Mouse (Mus musculus) telencephalon, adult 2 months (tissue): ENCODE results near the gene Lcor.

ENCODE experiments used
- DNase-seq: peaks from one replicate; pipeline ENCODE4 v3.0.0-alpha.2; 2011; ENCODE audit warnings: low read depth, low spot score

Lcor gene

GRCm38 (mm10) chr19:41476530-41477249 is 5.7 kb upstream of the Lcor start:
- peak; percentile 52 for DNase-seq

GRCm38 (mm10) chr19:41481030-41481886 is 1.2 kb upstream of the Lcor start:
- DNase-seq, result peak; percentile 29

- no peak for DNase-seq
Measured at GRCm38 (mm10) chr19:41481887-41482189, 599 bp upstream of the Lcor start.

GRCm38 (mm10) chr19:41482909-41483444 is 540 bp downstream of the Lcor start:
- DNase-seq, result no peak

DNA sequence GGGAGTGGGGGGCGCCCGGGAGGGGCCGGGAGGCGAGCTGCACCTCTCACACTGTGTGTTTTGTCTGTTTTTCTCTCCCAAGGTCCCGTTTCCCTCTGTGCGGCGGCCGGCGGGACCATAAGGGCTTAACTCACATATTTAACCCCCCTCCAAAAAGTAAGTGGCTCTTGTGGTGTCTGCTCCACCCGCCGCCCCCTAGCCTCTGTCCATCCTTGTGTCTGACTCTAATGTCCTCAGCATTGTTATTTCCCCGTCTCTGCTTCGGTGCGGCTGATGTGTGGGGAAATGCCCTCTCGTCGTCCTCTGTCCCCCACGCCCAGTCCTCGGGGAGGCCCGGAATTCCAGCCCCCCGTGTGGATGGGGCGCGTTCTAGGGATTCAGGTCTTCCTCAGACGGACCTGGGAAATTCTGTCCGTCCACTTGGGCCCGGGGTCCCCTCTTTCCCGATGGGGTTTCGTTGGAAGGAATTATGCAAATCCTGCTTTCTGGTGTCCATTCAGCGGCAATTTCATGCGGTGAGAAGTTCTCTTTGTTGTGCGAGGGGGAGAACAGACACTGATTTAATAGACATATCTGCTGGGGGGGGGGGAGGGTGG is 1.1 kb downstream of the Lcor start:
- no peak for DNase-seq

DNA sequence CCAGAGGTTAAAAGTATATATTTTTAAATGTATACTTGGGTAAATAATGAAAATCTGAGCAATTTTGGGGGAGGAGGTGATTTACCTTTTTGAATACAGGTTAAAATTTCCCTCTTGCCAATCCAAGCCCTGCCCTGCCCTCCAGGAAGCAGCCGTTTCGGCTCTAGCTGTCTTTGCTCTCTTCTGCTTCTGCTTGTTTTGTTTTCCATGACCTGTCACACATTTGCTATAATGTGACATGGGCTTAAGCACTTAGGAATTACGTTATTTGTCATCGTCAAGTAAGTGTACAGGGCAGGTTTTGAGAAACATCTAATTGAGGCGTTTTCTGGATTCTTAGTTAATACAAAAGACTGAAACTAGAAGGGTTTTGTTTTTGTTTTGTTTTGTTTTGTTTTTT is 1.9 kb downstream of the Lcor start:
- DNase-seq, result no peak

DNA sequence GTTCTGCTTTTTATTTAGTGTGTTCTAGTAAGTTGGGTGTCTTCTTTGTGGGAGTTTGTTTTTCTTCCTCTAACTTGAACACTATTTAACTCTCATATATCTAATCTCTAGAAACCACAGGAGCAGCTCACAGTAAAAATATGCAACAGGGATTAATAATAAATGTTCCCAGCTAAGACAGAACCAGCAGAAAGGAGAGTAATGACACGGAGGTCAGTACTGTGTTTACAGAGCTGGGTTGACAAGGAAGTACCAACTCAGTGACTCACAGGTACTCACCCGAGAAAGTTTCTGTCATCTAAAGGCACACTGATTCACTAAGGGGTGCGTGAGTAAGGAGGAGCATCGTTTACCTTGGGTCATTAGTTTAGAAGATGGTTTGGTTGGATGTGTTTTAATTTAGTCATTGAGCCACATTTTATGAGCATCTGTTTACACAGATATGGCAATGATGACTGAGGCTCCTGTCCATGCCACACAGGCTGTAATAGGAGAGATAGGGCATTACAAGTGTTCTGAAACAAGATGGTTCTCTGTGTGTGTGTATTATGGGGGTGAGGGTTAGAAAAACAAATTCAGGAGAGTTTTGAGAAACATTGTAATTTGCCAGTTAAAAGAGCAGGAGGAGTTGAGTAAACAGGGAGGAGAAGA is 13.1 kb downstream of the Lcor start:
- no peak for DNase-seq

DNA sequence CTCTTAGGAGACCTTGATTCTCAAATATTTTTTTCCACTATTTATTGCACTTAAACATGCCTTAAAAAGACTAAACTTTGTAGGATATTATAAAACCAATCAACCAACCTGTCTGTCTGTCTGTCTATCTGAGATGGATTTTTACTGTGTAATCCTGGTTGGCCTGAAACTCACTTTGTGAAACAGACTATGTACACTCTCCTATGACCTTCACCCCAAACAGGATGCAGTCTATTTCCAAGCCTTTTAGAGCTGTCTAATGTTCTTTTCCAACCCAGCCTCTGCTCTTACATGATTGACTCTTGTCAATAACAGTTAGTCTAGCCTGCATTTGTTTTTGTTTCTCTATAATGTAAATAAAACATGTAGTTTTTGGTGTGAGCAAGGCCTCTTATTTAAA is 13.6 kb downstream of the Lcor start:
- no peak for DNase-seq

- DNase-seq, result no peak
Measured at GRCm38 (mm10) chr19:41507872-41508271, 25.4 kb downstream of the Lcor start.

DNA sequence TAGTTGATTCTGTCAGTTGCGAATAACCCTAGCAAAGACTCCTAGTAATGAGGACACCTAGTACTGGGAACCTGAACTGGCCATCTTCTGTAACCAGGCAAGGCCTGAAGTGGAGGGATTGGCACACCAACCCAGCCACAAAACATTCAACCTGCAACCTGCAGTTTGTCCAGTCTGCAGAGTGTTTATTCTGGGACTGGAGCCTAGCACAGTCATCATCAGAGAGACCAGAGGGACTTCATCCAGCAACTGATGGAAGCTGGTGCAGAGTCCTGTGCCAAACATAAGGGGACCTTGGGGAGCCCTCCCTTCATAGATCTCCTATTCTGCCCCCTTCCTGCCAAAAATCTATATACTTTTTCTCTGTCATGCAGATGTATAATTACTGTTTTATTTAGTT is 32.4 kb downstream of the Lcor start:
- DNase-seq, result no peak

GRCm38 (mm10) chr19:41515549-41515948 is 33.1 kb downstream of the Lcor start:
- DNase-seq, result no peak

DNA sequence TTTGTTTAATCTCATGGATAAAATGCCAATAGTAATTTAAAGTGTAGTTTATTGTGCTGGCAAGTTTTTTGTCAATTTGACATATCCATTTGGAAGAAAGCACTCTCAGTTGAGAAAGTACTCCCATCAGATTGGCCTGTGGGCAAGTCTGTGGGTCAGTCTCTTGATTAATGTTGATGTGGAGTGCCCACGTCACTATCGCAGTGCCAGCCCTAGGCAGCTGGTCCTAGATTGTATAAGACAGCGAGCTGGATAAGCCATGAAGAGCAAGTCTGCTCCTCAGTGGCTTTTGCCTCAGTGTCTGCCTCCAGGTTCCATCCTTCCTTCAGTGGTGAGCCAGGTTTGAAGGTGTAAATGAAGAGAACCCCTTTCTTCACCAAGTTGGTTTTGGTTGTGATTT is 34.6 kb downstream of the Lcor start:
- no peak for DNase-seq

GRCm38 (mm10) chr19:41519121-41519520 is 36.7 kb downstream of the Lcor start:
- no peak for DNase-seq

DNA sequence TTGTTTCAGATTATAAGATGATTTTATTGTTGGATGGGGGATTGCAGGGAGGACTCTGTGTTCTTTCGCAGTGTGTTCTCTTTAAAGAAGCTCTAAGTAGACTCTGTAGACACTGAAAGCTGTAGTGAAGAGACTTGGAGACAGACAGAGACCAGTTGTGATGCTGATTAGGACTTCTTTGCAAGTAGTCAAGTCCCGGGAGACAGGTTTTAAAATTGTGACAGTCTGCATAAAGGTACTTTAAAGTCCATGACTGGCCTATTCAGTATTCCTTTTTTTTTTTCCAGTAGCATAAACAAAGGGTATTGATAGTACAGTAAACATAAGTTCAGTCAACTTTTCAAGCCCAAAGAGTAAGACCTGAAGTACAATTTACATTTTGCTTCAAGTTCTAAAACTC is 39.8 kb downstream of the Lcor start:
- no peak for DNase-seq

- no peak for DNase-seq
Measured at GRCm38 (mm10) chr19:41523798-41524563, 41.5 kb downstream of the Lcor start.

- no peak for DNase-seq
Measured at GRCm38 (mm10) chr19:41529169-41529568, 46.7 kb downstream of the Lcor start.

DNA sequence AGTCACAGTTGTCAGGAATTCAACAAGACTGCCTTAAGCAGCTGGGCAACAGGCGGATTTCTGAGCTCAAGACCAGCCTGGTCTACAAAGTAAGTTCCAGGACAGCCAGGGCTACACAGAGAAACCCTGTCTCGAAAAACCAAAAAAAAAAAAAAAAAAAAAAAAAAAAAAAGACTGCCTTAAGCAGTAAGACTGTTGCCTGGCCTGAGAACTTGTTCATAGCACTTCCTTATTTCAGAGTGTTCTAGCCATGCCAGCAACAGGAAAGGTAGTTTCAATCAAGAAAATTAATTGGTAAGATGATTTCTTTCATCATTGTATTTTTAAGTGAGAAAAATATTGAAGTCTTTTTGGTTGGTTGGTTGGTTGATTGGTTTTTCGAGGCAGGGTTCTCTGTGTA is 51.6 kb downstream of the Lcor start:
- DNase-seq, result no peak

DNA sequence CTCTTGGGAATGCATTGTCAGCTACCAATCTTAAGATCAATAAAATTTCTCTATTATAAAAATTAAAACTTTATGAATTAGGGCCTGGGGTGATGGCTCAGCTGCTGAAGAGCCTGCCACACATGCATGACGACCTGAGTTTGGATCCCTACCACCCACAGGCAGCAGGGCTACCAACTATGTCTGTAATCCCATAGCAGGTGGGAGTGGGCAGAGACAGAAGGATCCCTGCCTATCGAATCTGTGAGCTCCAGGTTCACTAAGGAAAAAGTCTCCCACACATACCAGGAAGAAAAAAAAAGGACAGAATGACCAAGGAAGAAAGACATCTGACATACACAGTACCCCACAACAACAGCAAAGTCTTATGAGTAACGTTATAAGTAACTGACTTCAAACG is 74.5 kb downstream of the Lcor start:
- DNase-seq, result no peak

DNA sequence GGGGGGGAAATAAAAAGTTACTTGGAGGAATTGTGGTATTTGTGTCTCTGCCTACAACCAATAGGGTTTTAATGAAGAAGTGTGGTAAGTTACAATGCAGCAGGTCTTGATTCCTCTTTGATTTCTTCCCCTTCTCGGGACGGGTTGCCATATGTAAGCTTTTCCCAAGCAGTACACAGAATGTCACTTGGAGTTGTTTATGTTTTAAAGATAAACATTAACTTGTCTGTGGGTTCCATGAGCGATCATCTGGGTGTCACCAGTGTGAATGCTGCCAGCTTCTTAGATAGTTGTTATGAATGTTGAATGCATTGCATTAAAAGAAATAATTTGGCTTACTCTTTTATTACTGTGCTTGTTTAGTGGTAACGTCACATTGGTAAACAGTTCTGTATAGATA is 75.1 kb downstream of the Lcor start:
- no peak for DNase-seq

DNA sequence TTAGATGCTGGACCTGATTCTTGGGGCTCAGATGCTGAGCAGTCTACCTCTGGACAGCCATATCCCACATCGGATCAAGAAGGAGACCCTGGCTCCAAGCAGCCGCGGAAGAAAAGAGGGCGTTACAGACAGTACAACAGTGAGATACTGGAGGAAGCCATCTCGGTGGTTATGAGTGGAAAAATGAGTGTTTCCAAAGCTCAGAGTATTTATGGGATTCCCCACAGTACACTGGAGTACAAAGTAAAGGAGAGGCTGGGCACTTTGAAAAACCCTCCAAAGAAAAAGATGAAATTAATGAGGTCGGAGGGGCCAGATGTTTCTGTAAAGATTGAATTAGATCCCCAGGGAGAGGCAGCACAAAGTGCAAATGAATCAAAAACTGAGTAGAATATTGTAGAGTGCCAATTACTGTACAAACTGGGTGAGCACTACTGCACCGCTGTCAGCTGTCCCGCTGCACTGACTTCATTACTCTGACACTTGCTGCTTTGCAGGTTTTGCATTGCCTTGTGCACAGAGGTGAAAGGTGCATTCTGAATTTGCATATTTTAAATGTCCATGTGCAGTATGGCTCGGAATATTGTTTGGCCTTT is 76.6 kb downstream of the Lcor start:
- DNase-seq, result no peak

GRCm38 (mm10) chr19:41560856-41561255 is 78.4 kb downstream of the Lcor start:
- no peak for DNase-seq
